Mouse (Mus musculus) left cerebral cortex, adult 2 months (tissue): Measurements from ENCODE around the gene Otud3. TPM values are rescaled to one million over a fixed set of nuclear protein-coding genes. Genes with fewer than 3 reads are reported as not detected.
"Not testable (repeated sequence)": the region's sequence is repeated elsewhere in the genome, so short reads cannot be mapped to it uniquely, and the experiment has no call there.

Source experiments
- DNase-seq, 2 experiments: peaks; one replicate each; pipeline ENCODE4 v3.0.0; 2021 to 2022; ENCODE audit warnings: low spot score in 2 of 2, mixed read lengths in 1 of 2; ENCODE audit errors: extremely low spot score in 1 of 2
- H3K27ac ChIP-seq: fragments of 200-600 bp; 2 replicates; pipeline ENCODE4 v1.8.1; 2022
- H3K4me3 ChIP-seq: fragments of 200-600 bp; 2 replicates; pipeline ENCODE4 v1.8.1; 2022
- CTCF ChIP-seq: fragments of 200-600 bp; IDR thresholded peaks from 2 replicates; pipeline ENCODE4 v1.8.1; 2022; ENCODE audit warnings: antibody characterized with exemption, mild to moderate bottlenecking, moderate library complexity
- intact Hi-C: fragments of 180-260 bp; cut with DNase I; formaldehyde crosslinking; loops from one replicate; pipeline ENCODE4 v1.15.1; 2025
- total RNA-seq, 2 experiments: library from RNA; stranded (reverse); gene quantifications; 2 replicates each; pipeline ENCODE4 v1.2.3; 2021

Otud3 gene
- total RNA-seq, 2 experiments from 2014 or later: 20.3 to 20.4 TPM

DNA sequence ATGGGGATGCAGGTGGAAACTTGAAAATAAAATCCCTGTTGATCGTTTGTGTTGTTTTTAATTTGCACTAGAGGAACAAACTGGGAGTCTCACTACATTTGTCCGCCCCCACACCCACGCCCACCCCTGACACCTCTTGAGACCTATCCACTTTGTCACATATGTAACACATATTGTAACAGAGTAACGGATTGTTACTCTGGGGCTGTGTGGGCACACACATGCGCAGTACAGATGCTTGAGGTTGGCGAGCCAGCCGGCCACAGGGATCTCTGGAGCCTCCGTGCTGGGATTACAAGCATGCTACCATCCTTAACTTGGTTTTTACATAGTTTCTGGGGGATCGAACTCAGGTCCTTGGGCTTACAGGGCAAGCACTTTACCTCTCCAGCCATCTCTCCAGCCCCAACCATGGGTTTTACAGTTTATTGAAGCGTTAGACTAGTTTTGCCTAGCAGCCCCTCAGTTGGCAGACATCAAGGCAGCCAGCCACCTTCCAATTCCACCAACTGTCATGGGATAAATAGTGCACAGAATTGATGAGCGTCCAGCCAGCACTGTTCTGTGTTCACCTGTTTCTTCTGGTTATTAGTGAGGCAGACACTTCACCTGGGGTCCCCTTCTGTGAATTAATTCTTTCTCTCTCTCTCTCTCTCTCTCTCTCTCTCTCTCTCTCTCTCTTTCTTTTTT lies 20.9 kb upstream of the Otud3 start:
- Histone ChIP-seq H3K27ac (no peak overlapping the region), H3K4me3 (no peak overlapping the region)
- TF ChIP-seq CTCF: no peak
- intact Hi-C loops: no loop called here
- no peak for DNase-seq

- intact Hi-C loops: no loop called here
- no peak overlapping the region for H3K4me3 ChIP-seq
- no peak for TF ChIP-seq CTCF
- no peak overlapping the region for H3K27ac ChIP-seq
- DNase-seq: no peak
Observed at GRCm38 (mm10) chr4:138933862-138934261, 20.1 kb upstream of the Otud3 start.

DNA sequence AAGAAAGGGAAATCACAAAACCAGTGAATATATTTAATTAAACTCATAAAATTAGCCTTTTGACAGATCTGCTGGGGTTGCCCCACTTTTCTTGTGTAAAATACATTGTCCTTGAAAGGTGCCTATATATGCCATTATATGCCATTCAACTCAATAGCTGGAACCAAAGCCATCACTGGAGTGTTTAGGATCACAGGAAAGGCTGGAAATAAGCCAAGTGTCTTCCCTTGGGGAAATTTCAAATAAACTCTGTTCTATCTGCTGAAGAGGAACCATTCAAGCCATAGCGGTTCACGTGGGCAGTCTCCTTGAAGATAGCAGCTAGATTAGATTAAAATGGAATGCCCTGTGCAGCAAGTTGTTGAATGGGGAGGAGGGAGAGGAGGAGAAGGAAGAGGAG lies 11.8 kb upstream of the Otud3 start:
- no peak overlapping the region for H3K27ac ChIP-seq
- H3K4me3 ChIP-seq: no peak overlapping the region
- no peak for DNase-seq
- TF ChIP-seq CTCF: no peak
- intact Hi-C loops: loop anchor here (10.0 kb wide), 1 partner anchor 409 kb away; no protein-coding TSS in a partner anchor

GRCm38 (mm10) chr4:138922131-138922459 lies 8.3 kb upstream of the Otud3 start:
- H3K27ac ChIP-seq: no peak overlapping the region
- intact Hi-C loops: loop anchor here (1.0 to 10.0 kb wide), 4 partner anchors 21 to 413 kb away; partner anchors contain the start of gene Htr6
- TF ChIP-seq CTCF: no peak; the same call in none of the 2 replicates
- H3K4me3 ChIP-seq: no peak overlapping the region
- DNase-seq: peak; percentile 93 to 99

DNA sequence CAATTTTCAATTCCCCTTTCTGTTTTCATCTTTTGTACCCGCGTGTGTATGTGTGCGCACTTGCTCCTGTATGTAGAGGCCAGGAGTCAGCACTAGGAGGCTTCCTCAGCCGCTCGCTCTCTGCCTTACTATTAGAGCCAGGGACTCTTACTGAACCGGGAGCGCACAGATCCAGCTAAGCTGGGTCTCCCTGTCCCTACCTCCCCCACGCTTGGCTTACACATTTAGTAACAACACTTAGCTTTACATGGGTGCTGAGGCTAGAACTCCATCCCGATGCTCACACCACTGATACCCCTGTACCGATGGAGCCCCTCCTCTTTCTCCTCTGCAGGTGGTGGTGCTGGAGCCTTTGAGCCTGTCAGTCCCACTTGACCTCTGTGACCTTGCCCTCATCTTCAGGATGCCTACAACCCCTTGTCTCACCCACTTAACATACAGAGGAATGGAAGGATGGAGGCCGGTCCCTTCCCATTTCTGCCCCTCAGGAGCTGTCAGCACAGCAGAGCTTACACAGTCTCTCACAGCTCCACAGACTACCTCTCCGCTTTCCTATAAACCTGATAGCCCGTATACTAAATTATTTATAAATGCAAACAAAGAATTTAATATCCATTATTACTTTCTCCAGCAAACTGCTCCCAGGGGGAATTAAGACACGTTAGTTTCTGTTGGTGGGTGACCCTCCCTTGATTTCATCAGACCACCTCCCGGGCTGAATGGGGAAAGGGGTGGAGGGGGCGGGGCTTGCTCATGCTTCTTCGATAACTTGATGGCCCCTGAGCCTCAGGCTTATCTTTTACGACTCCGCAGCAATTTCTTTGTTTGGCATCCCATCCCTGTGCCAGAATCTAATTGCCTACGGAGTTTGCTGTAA lies 7.7 kb upstream of the Otud3 start:
- TF ChIP-seq CTCF: no peak
- Histone ChIP-seq H3K4me3 (no peak overlapping the region), H3K27ac (no peak overlapping the region)
- DNase-seq: no peak
- intact Hi-C loops: loop anchor here (1.0 to 10.0 kb wide), 4 partner anchors 21 to 413 kb away; partner anchors contain the start of gene Htr6

DNA sequence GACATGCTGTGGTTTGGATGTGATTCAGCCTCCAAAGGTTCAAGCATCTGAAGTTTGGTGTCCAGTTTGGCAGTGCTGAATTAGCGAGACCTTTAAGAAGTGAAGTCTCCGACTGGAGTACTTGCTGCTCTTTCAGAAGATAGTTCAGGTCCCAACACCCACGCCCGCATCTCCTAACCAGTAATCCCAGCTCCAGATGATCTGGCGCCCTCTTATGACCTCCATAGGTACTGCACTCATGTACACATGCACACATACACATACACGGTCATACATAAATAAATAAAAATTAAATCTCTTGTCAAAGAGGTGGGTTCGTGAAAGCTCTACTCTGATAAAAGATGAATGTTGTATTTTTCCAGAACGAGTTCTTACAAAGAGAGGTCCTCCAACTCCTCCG lies 3.5 kb upstream of the Otud3 start:
- Histone ChIP-seq H3K27ac (no peak overlapping the region), H3K4me3 (no peak overlapping the region)
- intact Hi-C loops: loop anchor here (10.0 kb wide), 1 partner anchor 368 kb away; no protein-coding TSS in a partner anchor
- no peak for DNase-seq
- peak; percentile 32 for TF ChIP-seq CTCF

DNA sequence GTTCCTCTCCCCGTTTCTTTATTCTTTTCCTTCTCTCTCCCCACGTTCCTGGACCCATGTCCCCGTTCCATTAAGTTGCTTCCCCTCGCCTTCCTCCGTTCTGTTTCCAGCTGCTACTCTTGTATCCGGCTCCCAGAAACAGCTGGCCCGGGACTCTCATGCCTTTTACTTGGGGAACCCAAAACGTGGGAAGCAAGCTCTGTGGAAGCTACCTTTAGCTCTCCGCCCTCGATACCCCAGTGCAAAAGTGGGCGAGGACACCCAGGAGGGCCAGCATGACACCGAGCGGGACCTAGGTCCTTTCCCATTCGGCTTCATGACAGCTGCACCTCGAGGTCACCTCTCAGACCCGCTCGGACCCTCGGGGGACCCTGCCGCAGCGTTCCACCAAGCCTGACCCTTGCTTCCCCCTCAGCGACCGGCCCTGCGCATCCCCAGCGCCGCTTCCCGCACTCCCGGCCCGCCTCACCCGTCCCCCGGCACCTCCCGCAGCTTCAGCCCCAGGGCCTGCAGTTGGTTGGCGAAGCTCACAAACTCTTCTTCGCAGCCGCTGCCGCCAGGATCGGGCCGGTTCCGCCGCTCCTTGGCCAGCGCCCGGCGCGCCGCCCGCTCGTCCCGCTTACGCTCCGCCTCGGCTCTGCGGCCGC lies 481 bp downstream of the Otud3 start:
- no peak for TF ChIP-seq CTCF

GRCm38 (mm10) chr4:138905624-138906337 lies 8.0 kb downstream of the Otud3 start:
- intact Hi-C loops: no loop called here
- no peak for TF ChIP-seq CTCF
- Histone ChIP-seq H3K4me3 (no peak overlapping the region), H3K27ac (no peak overlapping the region)
- DNase-seq: no peak

More for the DNA sequence above, 481 bp downstream of the Otud3 start:
- H3K4me3 ChIP-seq: peak overlapping the region; percentile 90
- peak in 1 of 2 experiments; percentile 23 for DNase-seq
- intact Hi-C loops: loop anchor here (10.0 kb wide), 1 partner anchor 372 kb away; no protein-coding TSS in a partner anchor
- H3K27ac ChIP-seq: peak overlapping the region; percentile 76

DNA sequence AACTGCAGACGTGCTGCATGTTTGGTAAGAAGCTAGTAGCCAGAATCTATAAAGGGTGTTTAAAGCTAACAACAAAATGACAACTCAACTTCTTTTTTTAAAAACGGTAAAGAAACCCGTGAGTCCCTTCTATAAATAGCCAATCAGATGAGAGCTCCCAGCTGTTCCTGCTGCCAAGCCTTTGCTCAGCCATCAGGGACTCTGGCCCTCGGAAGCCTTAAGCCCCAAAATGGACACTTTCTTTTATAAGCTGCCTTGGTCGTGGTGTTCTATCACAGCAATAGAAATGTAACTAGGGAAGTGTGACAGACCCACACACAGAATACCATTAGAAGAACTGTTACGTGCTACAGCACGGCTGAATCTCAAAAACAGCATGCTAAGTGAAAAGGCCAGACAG lies 14.4 kb downstream of the Otud3 start:
- intact Hi-C loops: no loop called here
- no peak for TF ChIP-seq CTCF
- no peak overlapping the region for H3K4me3 ChIP-seq

DNA sequence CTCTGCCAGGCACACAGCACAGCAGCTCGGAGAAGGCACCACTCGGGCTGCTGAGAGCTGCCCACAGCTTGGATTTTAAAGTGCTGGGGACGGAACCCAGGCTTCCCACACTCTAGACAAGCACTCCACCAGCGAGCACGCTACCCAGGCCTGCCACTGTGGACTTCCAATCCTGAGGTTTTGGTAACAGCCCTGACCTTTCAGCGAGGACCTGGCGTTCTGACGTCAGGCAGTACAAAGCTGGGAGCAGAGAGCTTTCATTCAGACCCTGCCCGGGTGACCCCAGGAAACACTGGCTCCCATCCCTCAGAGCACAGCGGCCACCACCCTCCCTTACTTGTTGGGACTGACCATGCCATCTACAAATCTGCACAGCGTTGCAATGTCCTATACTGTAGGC lies 20.0 kb downstream of the Otud3 start:
- DNase-seq, H3K27ac ChIP-seq, intact Hi-C loops, H3K4me3 ChIP-seq: not testable (repeated sequence)

More for the DNA sequence above, 14.4 kb downstream of the Otud3 start:
- H3K27ac ChIP-seq: peak overlapping the region; percentile 69
- no peak for DNase-seq

GRCm38 (mm10) chr4:138892655-138893054 lies 21.1 kb downstream of the Otud3 start:
- H3K27ac ChIP-seq: no peak overlapping the region
- TF ChIP-seq CTCF: no peak
- no peak for DNase-seq
- no peak overlapping the region for H3K4me3 ChIP-seq
- intact Hi-C loops: no loop called here
